In the genomic region with DNA sequence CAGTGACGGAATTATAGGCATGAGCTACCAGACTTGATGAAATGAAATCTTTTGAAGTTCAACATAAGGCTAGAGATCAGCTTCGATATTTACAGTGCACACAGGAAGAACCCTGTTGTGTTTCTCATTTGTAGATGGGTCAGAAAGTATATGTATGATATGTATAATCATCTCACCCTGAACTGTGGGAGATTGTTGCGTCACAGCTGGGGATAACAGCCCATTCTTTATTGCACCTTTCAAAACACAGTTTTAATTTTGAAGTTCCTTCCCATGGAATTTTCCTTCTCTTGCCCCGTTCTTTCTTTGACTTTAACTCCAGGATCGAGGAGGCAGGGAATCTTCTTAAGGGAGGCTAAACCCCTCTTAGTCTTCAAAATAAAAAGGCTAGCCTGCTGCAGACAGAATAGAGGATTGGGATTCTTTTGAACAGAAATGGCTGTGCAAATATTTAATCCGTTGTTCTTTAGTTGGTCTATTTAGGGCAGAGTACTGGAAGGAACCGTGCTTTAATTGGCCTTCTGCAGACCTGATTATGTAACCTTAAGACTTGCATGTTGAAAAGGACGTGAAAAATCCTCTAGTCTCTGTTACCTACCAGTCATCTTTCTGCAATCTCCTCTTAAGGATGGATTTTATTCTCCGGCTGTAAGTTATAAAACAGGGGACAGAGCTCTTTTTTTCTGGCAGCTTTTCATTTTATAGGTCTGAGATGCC, we compare ENCODE assay signal across 10 mouse cellular contexts. TPM values are rescaled to one million over a fixed set of nuclear protein-coding genes. Genes with fewer than 3 reads are reported as not detected.
DNase-seq lines count a peak whose midpoint lies in the region; ATAC-seq lines count a peak whose summit lies in the region.
"Had no signal": no experiment of that assay in that cellular context is flagged by ENCODE, and none has a peak within 500 bp of the region (broad histone marks: within the 10 kb centered on the region; RNA-seq: fewer than 3 reads in every experiment).

No protein-coding gene starts in this region.

- no peaks in the 10 kb centered on the region for H3K36me3 ChIP-seq in hindbrain, embryonic 15.5 days
- peaks cover 8% of the 10 kb centered on the region; the same call in 1 of the 2 replicates for H3K36me3 ChIP-seq in hindbrain, embryonic 10.5 days
- H3K36me3 ChIP-seq in neural tube, embryonic 15.5 days, result no peaks in the 10 kb centered on the region
- no peaks in the 10 kb centered on the region for H3K36me3 ChIP-seq in limb, embryonic 10.5 days
- H3K36me3 ChIP-seq in stomach, embryonic 16.5 days (ENCODE audit: control insufficient read depth, insufficient read depth, low read length), result no peaks in the 10 kb centered on the region
- H3K36me3 ChIP-seq in heart, embryonic 10.5 days, result no peaks in the 10 kb centered on the region
- H3K36me3 ChIP-seq: embryonic facial prominence, embryonic 12.5 days; heart, embryonic 13.5 days had no signal

- H3K4me1 ChIP-seq in hindbrain, embryonic 15.5 days (replicated peaks), result peaks cover 30% of the 10 kb centered on the region
- peaks cover 25% of the 10 kb centered on the region for H3K4me1 ChIP-seq in hindbrain, embryonic 10.5 days (replicated peaks)
- peaks cover 28% of the 10 kb centered on the region for H3K4me1 ChIP-seq in neural tube, embryonic 15.5 days
- peaks cover 21% of the 10 kb centered on the region for H3K4me1 ChIP-seq in limb, embryonic 10.5 days
- H3K4me1 ChIP-seq in stomach, embryonic 16.5 days (ENCODE audit: control insufficient read depth, insufficient read depth, low read length), result peaks cover 12% of the 10 kb centered on the region; the same call in 1 of the 2 replicates
- H3K4me1 ChIP-seq in heart, embryonic 10.5 days, result no peaks in the 10 kb centered on the region

- no peak overlapping the region for H3K9ac ChIP-seq in hindbrain, embryonic 15.5 days
- H3K9ac ChIP-seq in neural tube, embryonic 15.5 days (replicated peaks), result no peak overlapping the region
- no peak overlapping the region for H3K9ac ChIP-seq in stomach, embryonic 16.5 days (ENCODE audit: low read length)
- H3K9ac ChIP-seq: embryonic facial prominence, embryonic 12.5 days; heart, embryonic 13.5 days had no signal

- no peak for DNase-seq in hindbrain, embryonic 10.5 days (ENCODE audit: low spot score)
- no peak for DNase-seq in neural tube, embryonic 10.5 days (ENCODE audit: extremely low spot score, low spot score)
- DNase-seq in limb, embryonic 10.5 days (ENCODE audit: low spot score), result no peak
- DNase-seq in heart, embryonic 10.5 days (ENCODE audit: low spot score), result no peak
- DNase-seq: thymus, adult 18-20 months had no signal

- 0 out of 2 replicates have a peak overlapping the region, but pooled peaks have one; percentile 14 for H3K27ac ChIP-seq in hindbrain, embryonic 15.5 days (replicated peaks)
- H3K27ac ChIP-seq in hindbrain, embryonic 10.5 days, result no peak overlapping the region
- 0 out of 2 replicates have a peak overlapping the region, but pooled peaks have one; percentile 18 for H3K27ac ChIP-seq in neural tube, embryonic 15.5 days (replicated peaks)
- peak overlapping the region; percentile 21 for H3K27ac ChIP-seq in limb, embryonic 10.5 days
- H3K27ac ChIP-seq in stomach, embryonic 16.5 days (ENCODE audit: low read length), result peak overlapping the region; percentile 75
- H3K27ac ChIP-seq in heart, embryonic 10.5 days, result no peak overlapping the region
- H3K27ac ChIP-seq: embryonic facial prominence, embryonic 12.5 days; heart, embryonic 13.5 days had no signal

- 60% methylated on average over 9 of the region's 9 CpGs for WGBS in hindbrain, embryonic 15.5 days
- WGBS in hindbrain, embryonic 10.5 days, result 73% methylated on average over 9 of the region's 9 CpGs
- WGBS in neural tube, embryonic 15.5 days, result 60% methylated on average over 9 of the region's 9 CpGs
- WGBS in limb, embryonic 10.5 days, result 65% methylated on average over 9 of the region's 9 CpGs
- 34% methylated on average over 9 of the region's 9 CpGs for WGBS in stomach, embryonic 16.5 days
- 75% methylated on average over 9 of the region's 9 CpGs for WGBS in heart, embryonic 10.5 days

- no peak for ATAC-seq in hindbrain, embryonic 15.5 days (ENCODE audit: low FRiP score, low read depth)
- no peak for ATAC-seq in neural tube, embryonic 15.5 days (ENCODE audit: low FRiP score)
- ATAC-seq in stomach, embryonic 16.5 days (ENCODE audit: insufficient read depth, low FRiP score), result no peak

- H3K9me3 ChIP-seq in hindbrain, embryonic 15.5 days, result no peaks in the 10 kb centered on the region
- H3K9me3 ChIP-seq in hindbrain, embryonic 10.5 days, result 0 out of 2 replicates have a peak, but pooled peaks cover under 1% of the 10 kb centered on the region
- H3K9me3 ChIP-seq in neural tube, embryonic 15.5 days (replicated peaks), result no peaks in the 10 kb centered on the region
- H3K9me3 ChIP-seq in limb, embryonic 10.5 days (replicated peaks), result no peaks in the 10 kb centered on the region
- no peaks in the 10 kb centered on the region for H3K9me3 ChIP-seq in stomach, embryonic 16.5 days (replicated peaks; ENCODE audit: control insufficient read depth, low read length)
- no peaks in the 10 kb centered on the region for H3K9me3 ChIP-seq in heart, embryonic 10.5 days
- H3K9me3 ChIP-seq: embryonic facial prominence, embryonic 12.5 days had no signal

- H3K4me3 ChIP-seq in hindbrain, embryonic 15.5 days, result no peak overlapping the region
- H3K4me3 ChIP-seq in hindbrain, embryonic 10.5 days, result no peak overlapping the region
- H3K4me3 ChIP-seq in neural tube, embryonic 15.5 days (replicated peaks), result no peak overlapping the region
- H3K4me3 ChIP-seq in limb, embryonic 10.5 days, result no peak overlapping the region
- no peak overlapping the region for H3K4me3 ChIP-seq in stomach, embryonic 16.5 days (replicated peaks; ENCODE audit: low read length)
- no peak overlapping the region for H3K4me3 ChIP-seq in heart, embryonic 10.5 days
- H3K4me3 ChIP-seq: embryonic facial prominence, embryonic 12.5 days; heart, embryonic 13.5 days had no signal

- no peak overlapping the region for H3K4me2 ChIP-seq in hindbrain, embryonic 15.5 days
- H3K4me2 ChIP-seq in neural tube, embryonic 15.5 days, result no peak overlapping the region
- H3K4me2 ChIP-seq in stomach, embryonic 16.5 days (ENCODE audit: low read depth, low read length), result no peak overlapping the region
- H3K4me2 ChIP-seq: embryonic facial prominence, embryonic 12.5 days; heart, embryonic 13.5 days had no signal

- no peaks in the 10 kb centered on the region for H3K27me3 ChIP-seq in hindbrain, embryonic 15.5 days
- no peaks in the 10 kb centered on the region for H3K27me3 ChIP-seq in hindbrain, embryonic 10.5 days (ENCODE audit: insufficient read depth, poor library complexity, severe bottlenecking)
- H3K27me3 ChIP-seq in neural tube, embryonic 15.5 days (replicated peaks), result no peaks in the 10 kb centered on the region
- H3K27me3 ChIP-seq in limb, embryonic 10.5 days (ENCODE audit: low read depth, poor library complexity, severe bottlenecking), result no peaks in the 10 kb centered on the region
- no peaks in the 10 kb centered on the region for H3K27me3 ChIP-seq in stomach, embryonic 16.5 days (ENCODE audit: control insufficient read depth, insufficient read depth, low read length)
- H3K27me3 ChIP-seq in heart, embryonic 10.5 days (ENCODE audit: insufficient read depth, poor library complexity, severe bottlenecking), result no peaks in the 10 kb centered on the region
- H3K27me3 ChIP-seq: embryonic facial prominence, embryonic 12.5 days; heart, embryonic 13.5 days had no signal

RNA-seq across cellular contexts. Expression of gene Tspan5, which starts 18.1 kb away (rescaled TPM):
- polyA plus RNA-seq in hindbrain, embryonic 15.5 days (2015; fragmentation: Nextera tagmentation; extraction: Ambion mirVana), result 92.7 and 104 TPM in 2 replicates
- polyA plus RNA-seq in hindbrain, embryonic 10.5 days (2016; fragmentation: Nextera tagmentation; extraction: Ambion mirVana), result 33.0 and 46.4 TPM in 2 replicates
- 94.2 and 104 TPM in 2 replicates for polyA plus RNA-seq in neural tube, embryonic 15.5 days (2015; fragmentation: Nextera tagmentation; extraction: Ambion mirVana)
- polyA plus RNA-seq in limb, embryonic 10.5 days (2016; fragmentation: Nextera tagmentation; extraction: Ambion mirVana), result 14.1 and 16.6 TPM in 2 replicates
- polyA plus RNA-seq in stomach, embryonic 16.5 days (2015; fragmentation: Nextera tagmentation; extraction: Ambion mirVana), result 31.1 and 33.7 TPM in 2 replicates
- polyA plus RNA-seq in heart, embryonic 10.5 days (2016; fragmentation: Nextera tagmentation; extraction: Ambion mirVana), result 13.6 and 15.0 TPM in 2 replicates

Comparison
In these comparisons a context has a peak if more than half of its experiments do, and no peak if none do; other contexts are left out.
1. H3K27ac ChIP-seq: peak in hindbrain, embryonic 15.5 days (single experiment), neural tube, embryonic 15.5 days (single experiment), limb, embryonic 10.5 days (single experiment) and stomach, embryonic 16.5 days (single experiment); none in hindbrain, embryonic 10.5 days (single experiment) and heart, embryonic 10.5 days (single experiment).